Mouse (Mus musculus) liver, embryonic 14.5 days (tissue): ENCODE measurements around the gene Ccdc92b.

Experiments
- CTCF ChIP-seq: IDR thresholded peaks from 2 replicates; pipeline ENCODE4 v1.5.1; 2016; ENCODE audit warnings: antibody characterized with exemption, low read depth, control low read depth
- EP300 ChIP-seq: IDR thresholded peaks from 2 replicates; pipeline ENCODE4 v1.6.1; 2016; ENCODE audit warnings: antibody characterized with exemption, low read depth

- TF ChIP-seq CTCF (no peak), EP300 (peak; percentile 94)
Measured at GRCm38 (mm10) chr11:74577068-74577467, 42.3 kb upstream of the Ccdc92b start.
